Mouse (Mus musculus) G1E (cell line): Measurements from ENCODE around the gene Cep112. TPM values are rescaled to one million over a fixed set of nuclear protein-coding genes. Genes with fewer than 3 reads are reported as not detected.

Experiments
- ATAC-seq: 2 replicates; pipeline ENCODE4 v1.8.0; 2016; ENCODE audit warnings: mild to moderate bottlenecking; ENCODE audit not compliant: insufficient number of reproducible peaks, poor library complexity, low FRiP score, severe bottlenecking; ENCODE audit errors: extremely low read depth
- DNase-seq: peaks from one replicate; pipeline ENCODE4 v3.0.0; 2012; ENCODE audit warnings: low spot score
- H3K27me3 ChIP-seq: 2 replicates; pipeline ENCODE4 v1.6.1; 2012; ENCODE audit warnings: mild to moderate bottlenecking, low read length, inconsistent platforms; ENCODE audit not compliant: insufficient read depth
- H3K36me3 ChIP-seq: replicated peaks from 2 replicates; pipeline ENCODE3; 2012; ENCODE audit warnings: mild to moderate bottlenecking, inconsistent platforms
- H3K4me1 ChIP-seq: 2 replicates; pipeline ENCODE4 v1.6.1; 2012; ENCODE audit warnings: low read depth, low read length, inconsistent platforms, mixed read lengths; ENCODE audit not compliant: insufficient read depth
- H3K4me3 ChIP-seq: 2 replicates; pipeline ENCODE4 v1.5.1; 2012; ENCODE audit warnings: low read depth, mild to moderate bottlenecking, inconsistent platforms, low read length, moderate library complexity, mixed read lengths
- H3K9me3 ChIP-seq: replicated peaks from 2 replicates; pipeline ENCODE4 v1.6.1; 2012; ENCODE audit warnings: inconsistent platforms
- CTCF ChIP-seq: IDR thresholded peaks from 2 replicates; pipeline ENCODE4 v1.5.1; 2012; ENCODE audit warnings: low read depth, low read length, inconsistent platforms, mixed read lengths
- GATA1 ChIP-seq: IDR thresholded peaks from 2 replicates; pipeline ENCODE4 v1.6.1; 2012; ENCODE audit warnings: borderline replicate concordance, low read length, inconsistent platforms, mixed read lengths
- GATA2 ChIP-seq: IDR thresholded peaks from 2 replicates; pipeline ENCODE4 v1.6.1; 2012; ENCODE audit warnings: low read depth, low read length, inconsistent platforms, borderline replicate concordance
- POLR2AphosphoS5 ChIP-seq: IDR thresholded peaks from 2 replicates; pipeline ENCODE4 v1.6.1; 2012; ENCODE audit warnings: low read depth, low read length, inconsistent platforms; ENCODE audit not compliant: insufficient replicate concordance
- TAL1 ChIP-seq: conservative IDR thresholded peaks from 2 replicates; pipeline ENCODE4 v1.6.1; 2012; ENCODE audit warnings: low read depth, low read length, inconsistent platforms, mixed read lengths
- polyA plus RNA-seq: library from polyadenylated mRNA; stranded (reverse); fragments of >175 nt; gene quantifications from 2 replicates; pipeline ENCODE4 v1.2.3, GENCODE M21; 2012
- total RNA-seq, 2 experiments: library from RNA; stranded (forward) in 1 of 2; stranded (reverse) in 1 of 2; fragments of 200-1000 nt in 1 of 2; fragments of >200 nt in 1 of 2; fragmentation: Nextera tagmentation in 1 of 2; gene quantifications; 2 replicates each; pipeline ENCODE4 v1.2.3; 2014 to 2017

Gene Cep112
- total and polyA plus RNA-seq, 3 experiments: 0.22 TPM; not detected in 2

GRCm38 (mm10) chr11:108429076-108429475 is 4.1 kb downstream of the Cep112 start:
- no peak overlapping the region for H3K4me3 ChIP-seq
- no peaks in the 10 kb centered on the region for H3K4me1 ChIP-seq
- DNase-seq (no peak), ATAC-seq (no peak)
- peaks cover 13% of the 10 kb centered on the region for H3K9me3 ChIP-seq
- H3K36me3 ChIP-seq: no peaks in the 10 kb centered on the region
- TF ChIP-seq POLR2AphosphoS5 (no peak), CTCF (no peak), GATA2 (no peak)
- H3K27me3 ChIP-seq: no peaks in the 10 kb centered on the region

- no peak for TF ChIP-seq POLR2AphosphoS5
- TF ChIP-seq TAL1: no peak
- no peak for TF ChIP-seq GATA2
- TF ChIP-seq GATA1: no peak
- no peak for TF ChIP-seq CTCF
- H3K4me3 ChIP-seq: no peak overlapping the region
Observed at GRCm38 (mm10) chr11:108443893-108444563, 19.0 kb downstream of the Cep112 start.

GRCm38 (mm10) chr11:108447148-108447547 is 22.2 kb downstream of the Cep112 start:
- Histone ChIP-seq H3K4me3 (no peak overlapping the region), H3K4me1 (no peaks in the 10 kb centered on the region), H3K36me3 (no peaks in the 10 kb centered on the region), H3K9me3 (no peaks in the 10 kb centered on the region), H3K27me3 (no peaks in the 10 kb centered on the region)
- TF ChIP-seq CTCF: peak; percentile 9; the same call in 1 of the 2 replicates
- no peak for TF ChIP-seq GATA1
- no peak for TF ChIP-seq POLR2AphosphoS5
- no peak for TF ChIP-seq GATA2
- no peak for ATAC-seq
- no peak for DNase-seq

More at GRCm38 (mm10) chr11:108443893-108444563, 19.0 kb downstream of the Cep112 start:
- Histone ChIP-seq H3K4me1 (no peaks in the 10 kb centered on the region), H3K36me3 (no peaks in the 10 kb centered on the region), H3K9me3 (no peaks in the 10 kb centered on the region), H3K27me3 (no peaks in the 10 kb centered on the region)
- ATAC-seq (no peak), DNase-seq (no peak)

- Histone ChIP-seq H3K4me3 (no peak overlapping the region), H3K4me1 (no peaks in the 10 kb centered on the region), H3K9me3 (no peaks in the 10 kb centered on the region), H3K27me3 (no peaks in the 10 kb centered on the region), H3K36me3 (no peaks in the 10 kb centered on the region)
- TF ChIP-seq GATA1 (no peak), GATA2 (no peak), TAL1 (no peak), CTCF (peak; percentile 68)
- no peak; the same call in 1 of the 2 replicates for ATAC-seq
- DNase-seq: no peak
Observed at GRCm38 (mm10) chr11:108449811-108450210, 24.8 kb downstream of the Cep112 start.

GRCm38 (mm10) chr11:108459599-108459998 is 34.6 kb downstream of the Cep112 start:
- DNase-seq: no peak
- no peak for ATAC-seq
- no peaks in the 10 kb centered on the region for H3K27me3 ChIP-seq
- H3K36me3 ChIP-seq: no peaks in the 10 kb centered on the region
- no peaks in the 10 kb centered on the region for H3K4me1 ChIP-seq
- no peaks in the 10 kb centered on the region for H3K9me3 ChIP-seq
- TF ChIP-seq POLR2AphosphoS5: no peak
- TF ChIP-seq GATA2: no peak
- no peak for TF ChIP-seq CTCF
- TF ChIP-seq GATA1: no peak
- no peak for TF ChIP-seq TAL1
- H3K4me3 ChIP-seq: no peak overlapping the region

GRCm38 (mm10) chr11:108464138-108464537 is 39.1 kb downstream of the Cep112 start:
- H3K4me1 ChIP-seq: no peaks in the 10 kb centered on the region
- ATAC-seq (no peak), DNase-seq (no peak)
- no peaks in the 10 kb centered on the region for H3K27me3 ChIP-seq
- H3K36me3 ChIP-seq: no peaks in the 10 kb centered on the region
- H3K9me3 ChIP-seq: peaks cover 7% of the 10 kb centered on the region
- H3K4me3 ChIP-seq: no peak overlapping the region
- TF ChIP-seq GATA2 (no peak), CTCF (no peak), TAL1 (no peak), GATA1 (no peak), POLR2AphosphoS5 (no peak)

- TF ChIP-seq POLR2AphosphoS5 (no peak), GATA2 (no peak), GATA1 (no peak)
- Histone ChIP-seq H3K27me3 (no peaks in the 10 kb centered on the region), H3K4me3 (no peak overlapping the region), H3K4me1 (no peaks in the 10 kb centered on the region), H3K9me3 (peaks cover 7% of the 10 kb centered on the region), H3K36me3 (no peaks in the 10 kb centered on the region)
- no peak for DNase-seq
- ATAC-seq: no peak
Observed at GRCm38 (mm10) chr11:108464715-108465301, 39.8 kb downstream of the Cep112 start.
